Mouse (Mus musculus) MEL (cell line): Measurements from ENCODE around the gene Sez6l2. TPM values are rescaled to one million over a fixed set of nuclear protein-coding genes. Genes with fewer than 3 reads are reported as not detected.

Experiments
- DNase-seq: peaks from one replicate; pipeline ENCODE4 v3.0.0; 2011; ENCODE audit warnings: low read depth, low spot score
- H3K27ac ChIP-seq: 2 replicates; pipeline ENCODE4 v1.5.1; 2012; ENCODE audit warnings: low read depth, mild to moderate bottlenecking, control low read depth, low read length, moderate library complexity; ENCODE audit not compliant: control insufficient read depth
- H3K27me3 ChIP-seq, 2 experiments: fragments of 150-350 bp in 1 of 2; sonication (generic) in 1 of 2; 2 replicates each; pipeline ENCODE4 v1.6.1; 2012; ENCODE audit warnings: low read length in 2 of 2, mild to moderate bottlenecking in 2 of 2, improper control_type of control experiment in 1 of 2, moderate library complexity in 1 of 2; ENCODE audit not compliant: insufficient read depth in 2 of 2, control insufficient read depth in 1 of 2
- H3K36me3 ChIP-seq, 2 experiments: 2 replicates each; pipeline ENCODE4 v1.6.1; 2012 to 2014; ENCODE audit warnings: low read length in 2 of 2, improper control_type of control experiment in 1 of 2, inconsistent platforms in 1 of 2, mild to moderate bottlenecking in 1 of 2; ENCODE audit not compliant: insufficient read depth in 2 of 2, control insufficient read depth in 1 of 2
- H3K4me1 ChIP-seq, 2 experiments: fragments of 150-350 bp in 1 of 2; sonication (generic) in 1 of 2; 2 replicates each; pipeline ENCODE4 v1.6.1; 2012; ENCODE audit warnings: low read length in 2 of 2, improper control_type of control experiment in 1 of 2, mild to moderate bottlenecking in 1 of 2; ENCODE audit not compliant: insufficient read depth in 2 of 2, control insufficient read depth in 1 of 2
- H3K4me3 ChIP-seq, 2 experiments: fragments of 150-350 bp in 1 of 2; sonication (generic) in 1 of 2; 2 replicates each; pipeline ENCODE4 v1.5.1; 2012; ENCODE audit warnings: low read depth in 2 of 2, low read length in 2 of 2, mild to moderate bottlenecking in 2 of 2, moderate library complexity in 2 of 2, control low read depth in 1 of 2, improper control_type of control experiment in 1 of 2; ENCODE audit not compliant: control insufficient read depth in 1 of 2, insufficient read depth in 1 of 2
- H3K79me2 ChIP-seq: 2 replicates; pipeline ENCODE4 v1.6.1; 2012; ENCODE audit warnings: mild to moderate bottlenecking, low read length, moderate library complexity; ENCODE audit not compliant: control insufficient read depth, poor library complexity, insufficient read depth
- H3K9ac ChIP-seq: 2 replicates; pipeline ENCODE4 v1.6.1; 2012; ENCODE audit warnings: low read depth, mild to moderate bottlenecking, control low read depth, low read length, moderate library complexity; ENCODE audit not compliant: control insufficient read depth, poor library complexity, severe bottlenecking
- H3K9me3 ChIP-seq: fragments of 150-350 bp; sonication (generic); replicated peaks from 2 replicates; pipeline ENCODE4 v1.6.1; 2012; ENCODE audit warnings: mild to moderate bottlenecking, low read length, improper control_type of control experiment, moderate library complexity; ENCODE audit not compliant: insufficient read depth
- CHD2 ChIP-seq: IDR thresholded peaks from 2 replicates; pipeline ENCODE4 v1.6.1; 2011; ENCODE audit warnings: low read length, improper control_type of control experiment
- CTCF ChIP-seq, 3 experiments: IDR thresholded peaks in 2 of 3; conservative IDR thresholded peaks in 1 of 3; 2 replicates each; pipeline ENCODE4 v1.5.1; 2011 to 2012; ENCODE audit warnings: low read length in 3 of 3, low read depth in 2 of 3, mild to moderate bottlenecking in 2 of 3, improper control_type of control experiment in 1 of 3, inconsistent platforms in 1 of 3, mixed read lengths in 1 of 3, moderate library complexity in 1 of 3; ENCODE audit not compliant: control insufficient read depth in 1 of 3, insufficient read depth in 1 of 3, poor library complexity in 1 of 3, severe bottlenecking in 1 of 3
- ELF1 ChIP-seq: IDR thresholded peaks from 2 replicates; pipeline ENCODE4 v1.6.1; 2014; ENCODE audit warnings: low read depth, mild to moderate bottlenecking, inconsistent platforms, low read length, improper control_type of control experiment, moderate library complexity
- EP300 ChIP-seq, 2 experiments: IDR thresholded peaks; 2 replicates each; pipeline ENCODE4 v1.6.1; 2011; ENCODE audit warnings: improper control_type of control experiment in 2 of 2, low read length in 2 of 2, low read depth in 1 of 2, mild to moderate bottlenecking in 1 of 2
- ETS1 ChIP-seq: IDR thresholded peaks from 2 replicates; pipeline ENCODE4 v1.6.1; 2012; ENCODE audit warnings: low read depth, mild to moderate bottlenecking, inconsistent platforms, low read length, improper control_type of control experiment, moderate library complexity
- GABPA ChIP-seq: IDR thresholded peaks from 2 replicates; pipeline ENCODE4 v1.6.1; 2012; ENCODE audit warnings: low read depth, mild to moderate bottlenecking, inconsistent platforms, low read length, improper control_type of control experiment, moderate library complexity
- GATA1 ChIP-seq: IDR thresholded peaks from 2 replicates; pipeline ENCODE4 v1.6.1; 2011; ENCODE audit warnings: low read depth, low read length, improper control_type of control experiment
- HCFC1 ChIP-seq: IDR thresholded peaks from 2 replicates; pipeline ENCODE4 v1.6.1; 2012; ENCODE audit warnings: low read depth, mild to moderate bottlenecking, inconsistent platforms, low read length, improper control_type of control experiment, moderate library complexity
- JUND ChIP-seq: IDR thresholded peaks from 2 replicates; pipeline ENCODE4 v1.6.1; 2011; ENCODE audit warnings: low read depth, mild to moderate bottlenecking, improper control_type of control experiment, low read length
- MAFK ChIP-seq: IDR thresholded peaks from 2 replicates; pipeline ENCODE4 v1.6.1; 2011; ENCODE audit warnings: low read depth, mild to moderate bottlenecking, low read length, improper control_type of control experiment, borderline replicate concordance
- MAZ ChIP-seq: IDR thresholded peaks from 2 replicates; pipeline ENCODE4 v1.6.1; 2012; ENCODE audit warnings: low read depth, mild to moderate bottlenecking, inconsistent platforms, low read length, improper control_type of control experiment
- MXI1 ChIP-seq: IDR thresholded peaks from 2 replicates; pipeline ENCODE4 v1.6.1; 2011; ENCODE audit warnings: mild to moderate bottlenecking, low read depth, low read length, improper control_type of control experiment
- MYB ChIP-seq: IDR thresholded peaks from 2 replicates; pipeline ENCODE4 v1.6.1; 2011; ENCODE audit warnings: mild to moderate bottlenecking, low read depth, low read length, improper control_type of control experiment
- MYC ChIP-seq: IDR thresholded peaks from 2 replicates; pipeline ENCODE4 v1.6.1; 2011; ENCODE audit warnings: low read depth, mild to moderate bottlenecking, low read length, improper control_type of control experiment, moderate library complexity
- NELFE ChIP-seq: IDR thresholded peaks from 2 replicates; pipeline ENCODE4 v1.6.1; 2011; ENCODE audit warnings: low read depth, low read length, improper control_type of control experiment
- NRF1 ChIP-seq: IDR thresholded peaks from 2 replicates; pipeline ENCODE4 v1.6.1; 2014; ENCODE audit warnings: low read depth, mild to moderate bottlenecking, inconsistent platforms, low read length, improper control_type of control experiment, moderate library complexity; ENCODE audit not compliant: poor library complexity, insufficient read depth, severe bottlenecking
- POLR2AphosphoS5 ChIP-seq: IDR thresholded peaks from 2 replicates; pipeline ENCODE4 v1.6.1; 2012; ENCODE audit warnings: low read depth, borderline replicate concordance, mild to moderate bottlenecking, inconsistent platforms, low read length, moderate library complexity, mixed read lengths
- RCOR1 ChIP-seq: IDR thresholded peaks from 2 replicates; pipeline ENCODE4 v1.6.1; 2012; ENCODE audit warnings: low read depth, mild to moderate bottlenecking, inconsistent platforms, low read length, improper control_type of control experiment
- SMC3 ChIP-seq: IDR thresholded peaks from 2 replicates; pipeline ENCODE4 v1.6.1; 2011; ENCODE audit warnings: low read depth, low read length, improper control_type of control experiment
- TBP ChIP-seq: IDR thresholded peaks from 2 replicates; pipeline ENCODE4 v1.8.0; 2011; ENCODE audit warnings: low read depth, low read length, improper control_type of control experiment
- TCF12 ChIP-seq: IDR thresholded peaks from 2 replicates; pipeline ENCODE4 v1.6.1; 2014; ENCODE audit warnings: low read depth, mild to moderate bottlenecking, inconsistent platforms, low read length, improper control_type of control experiment, moderate library complexity
- UBTF ChIP-seq: IDR thresholded peaks from 2 replicates; pipeline ENCODE4 v1.6.1; 2012; ENCODE audit warnings: low read depth, mild to moderate bottlenecking, inconsistent platforms, low read length, improper control_type of control experiment, moderate library complexity, borderline replicate concordance; ENCODE audit not compliant: insufficient read depth
- USF2 ChIP-seq, 2 experiments: IDR thresholded peaks; 2 replicates each; pipeline ENCODE4 v1.6.1; 2011 to 2012; ENCODE audit warnings: improper control_type of control experiment in 2 of 2, low read length in 2 of 2, borderline replicate concordance in 1 of 2, inconsistent platforms in 1 of 2, low read depth in 1 of 2, mild to moderate bottlenecking in 1 of 2; ENCODE audit not compliant: insufficient read depth in 1 of 2
- ZC3H11A ChIP-seq: IDR thresholded peaks from 2 replicates; pipeline ENCODE4 v1.6.1; 2012; ENCODE audit warnings: low read depth, mild to moderate bottlenecking, inconsistent platforms, low read length, improper control_type of control experiment
- ZKSCAN1 ChIP-seq: IDR thresholded peaks from 2 replicates; pipeline ENCODE4 v1.6.1; 2012; ENCODE audit warnings: low read depth, mild to moderate bottlenecking, inconsistent platforms, low read length, improper control_type of control experiment, moderate library complexity
- polyA plus RNA-seq, 2 experiments: library from polyadenylated mRNA; stranded (reverse) in 1 of 2; unstranded in 1 of 2; fragments of >175 nt in 1 of 2; fragments of >200 nt in 1 of 2; gene quantifications; 2 replicates each; pipeline versions ENCODE4 v1.2.1 to v1.2.4; 2012; ENCODE audit warnings: low replicate concordance in 2 of 2, low read depth in 1 of 2; ENCODE audit not compliant: insufficient read length in 2 of 2, insufficient read depth in 1 of 2, missing spikeins in 1 of 2
- total RNA-seq: library from RNA; depleted of rRNA; stranded (reverse); fragments of 300-350 nt; gene quantifications from 2 replicates; pipeline ENCODE4 v1.2.3, GENCODE M21; 2012

The Sez6l2 gene
- total and polyA plus RNA-seq, 3 experiments = 2.0 to 6.1 TPM; not detected in 1

DNA sequence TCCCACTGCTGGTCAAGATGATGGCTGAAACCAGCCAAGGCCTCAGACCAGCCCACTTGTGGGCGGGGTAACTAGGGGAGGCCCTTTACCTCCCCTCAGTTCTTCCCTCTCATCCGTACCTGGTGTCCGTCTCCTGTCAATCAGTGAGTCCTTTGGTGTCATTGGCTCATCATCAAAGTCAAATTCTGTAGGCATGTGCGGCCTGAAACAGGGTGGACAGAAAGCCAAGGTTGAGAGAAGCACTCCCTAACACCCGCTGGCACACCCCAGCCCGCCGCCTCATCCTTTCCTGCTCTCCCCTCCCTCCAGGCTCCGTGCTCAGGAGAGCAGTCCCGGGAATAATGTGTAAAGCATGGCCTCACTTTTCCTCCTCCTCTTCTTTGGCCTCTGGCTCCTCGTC is 65.7 kb downstream of the Sez6l2 start:
- peak overlapping the region; percentile 96 for H3K27ac ChIP-seq
- H3K4me1 ChIP-seq = peaks cover 0 to 12% of the 10 kb centered on the region in 2 experiments; a peak in 3 of 4 replicates
- no peaks in the 10 kb centered on the region for H3K27me3 ChIP-seq
- H3K36me3 ChIP-seq = peaks cover 0 to 10% of the 10 kb centered on the region in 2 experiments; a peak in 2 of 4 replicates
- H3K4me3 ChIP-seq = peak overlapping the region; percentile 68 to 99
- no peaks in the 10 kb centered on the region for H3K9me3 ChIP-seq
- H3K79me2 ChIP-seq = peaks cover 36% of the 10 kb centered on the region
- TF ChIP-seq CTCF (IDR thresholded peaks at IDR 0.05 in 2 of 3, conservative IDR thresholded peaks at IDR 0.05 in 1 of 3; ENCODE audit: control insufficient read depth in 1 of 3, insufficient read depth in 1 of 3, low read depth in 2 of 3, low read length in 3 of 3, poor library complexity in 1 of 3, severe bottlenecking in 1 of 3) (no peak), UBTF (no peak), ZC3H11A (no peak), MYB (no peak), RCOR1 (no peak), NRF1 (no peak; the same call in 1 of the 2 replicates), MYC (0 out of 2 replicates have a peak, but pooled peaks have one; percentile 42), ETS1 (no peak), JUND (no peak), TBP (peak; percentile 52), NELFE (no peak; the same call in 1 of the 2 replicates), USF2 (IDR thresholded peaks at IDR 0.05; ENCODE audit: borderline replicate concordance in 1 of 2, insufficient read depth in 1 of 2, low read depth in 1 of 2, low read length in 2 of 2) (no peak), SMC3 (no peak)
- peak; percentile 67 for DNase-seq
- H3K9ac ChIP-seq = peak overlapping the region; percentile 99

- Histone ChIP-seq H3K79me2 (peaks cover 36% of the 10 kb centered on the region), H3K36me3 (peaks cover 0 to 10% of the 10 kb centered on the region in 2 experiments; a peak in 2 of 4 replicates), H3K27me3 (no peaks in the 10 kb centered on the region), H3K9me3 (no peaks in the 10 kb centered on the region), H3K9ac (peak within 1 kb of the TSS; percentile 99), H3K27ac (peak within 1 kb of the TSS; percentile 96), H3K4me3 (peak within 1 kb of the TSS; percentile 68 to 99), H3K4me1 (peaks cover 0 to 10% of the 10 kb centered on the region in 2 experiments; a peak in 3 of 4 replicates)
- DNase-seq = no peak
- TF ChIP-seq MAZ (no peak), MXI1 (no peak), TCF12 (no peak), MAFK (no peak), MYB (no peak), JUND (no peak), ELF1 (no peak), EP300 (IDR thresholded peaks at IDR 0.05; ENCODE audit: low read depth in 1 of 2, low read length in 2 of 2) (no peak), POLR2AphosphoS5 (no peak), CTCF (IDR thresholded peaks at IDR 0.05 in 2 of 3, conservative IDR thresholded peaks at IDR 0.05 in 1 of 3; ENCODE audit: control insufficient read depth in 1 of 3, insufficient read depth in 1 of 3, low read depth in 2 of 3, low read length in 3 of 3, poor library complexity in 1 of 3, severe bottlenecking in 1 of 3) (no peak), HCFC1 (no peak), ZKSCAN1 (no peak), GATA1 (no peak), CHD2 (no peak), GABPA (no peak)
These were observed 65.9 kb downstream of the Sez6l2 start, which contains the start of gene Pagr1b for GRCm38 (mm10) chr7:127016481-127016485. Gene Pagr1b (minus strand): TSS chr7:127016484.
